Mouse (Mus musculus): Measurements from ENCODE around the gene Fgf6.

- TF ChIP-seq CTCF (IDR thresholded peaks at IDR 0.05; ENCODE audit: borderline replicate concordance, extremely low read depth, insufficient read depth, insufficient read length) (no peak), POLR2A (IDR thresholded peaks at IDR 0.05; ENCODE audit: borderline replicate concordance, extremely low read depth, insufficient read depth, insufficient read length, poor library complexity, severe bottlenecking) (no peak)
These were observed 41.7 kb downstream of the Fgf6 start for GRCm38 (mm10) chr6:127056990-127057588.
